Mouse (Mus musculus) testis, adult 2 months (tissue): ENCODE results near the gene Cenpu. TPM values are rescaled to one million over a fixed set of nuclear protein-coding genes. Genes with fewer than 3 reads are reported as not detected.

Experiments
- H3K27ac ChIP-seq: fragments of 200-500 bp; 2 replicates; pipeline ENCODE4 v1.5.1; 2012; ENCODE audit warnings: low read depth, low read length; ENCODE audit not compliant: control insufficient read depth, insufficient read depth
- H3K27me3 ChIP-seq: fragments of 200-500 bp; 2 replicates; pipeline ENCODE4 v1.6.1; 2012; ENCODE audit warnings: mild to moderate bottlenecking, low read length, moderate library complexity; ENCODE audit not compliant: control insufficient read depth, insufficient read depth
- H3K36me3 ChIP-seq: fragments of 200-500 bp; 2 replicates; pipeline ENCODE4 v1.6.1; 2012; ENCODE audit warnings: mild to moderate bottlenecking, low read length; ENCODE audit not compliant: control insufficient read depth, insufficient read depth
- H3K4me1 ChIP-seq: fragments of 200-500 bp; 2 replicates; pipeline ENCODE4 v1.6.1; 2012; ENCODE audit warnings: low read length; ENCODE audit not compliant: control insufficient read depth, insufficient read depth
- H3K4me3 ChIP-seq: fragments of 200-500 bp; 2 replicates; pipeline ENCODE4 v1.5.1; 2012; ENCODE audit warnings: low read depth, mild to moderate bottlenecking, low read length, moderate library complexity, mixed read lengths; ENCODE audit not compliant: control insufficient read depth
- CTCF ChIP-seq: fragments of 200-500 bp; IDR thresholded peaks from 2 replicates; pipeline ENCODE4 v1.5.1; 2012; ENCODE audit warnings: low read depth, mild to moderate bottlenecking, inconsistent platforms, low read length, moderate library complexity; ENCODE audit not compliant: control insufficient read depth, insufficient read depth, insufficient replicate concordance
- POLR2A ChIP-seq: fragments of 200-500 bp; IDR thresholded peaks from 2 replicates; pipeline ENCODE4 v1.6.1; 2012; ENCODE audit warnings: low read depth, mild to moderate bottlenecking, inconsistent platforms, low read length, moderate library complexity; ENCODE audit not compliant: control insufficient read depth
- polyA plus RNA-seq: library from polyadenylated mRNA; depleted of rRNA; stranded (reverse); fragments of >200 nt; gene quantifications from 2 replicates; pipeline ENCODE4 v1.2.3, GENCODE M21; 2012; rRNA removed

The Cenpu gene
- polyA plus RNA-seq, 1 experiment: 36.9 TPM

GRCm38 (mm10) chr8:46627881-46628280 is 76.1 kb downstream of the Cenpu start:
- H3K4me3 ChIP-seq: no peak overlapping the region
- no peaks in the 10 kb centered on the region; the same call in 1 of the 2 replicates for H3K4me1 ChIP-seq
- H3K36me3 ChIP-seq: no peaks in the 10 kb centered on the region
- no peak overlapping the region for H3K27ac ChIP-seq
- no peaks in the 10 kb centered on the region for H3K27me3 ChIP-seq
- TF ChIP-seq CTCF (no peak), POLR2A (no peak)

- TF ChIP-seq POLR2A (no peak), CTCF (no peak)
- no peaks in the 10 kb centered on the region for H3K27me3 ChIP-seq
- H3K27ac ChIP-seq: no peak overlapping the region
- H3K4me3 ChIP-seq: no peak overlapping the region
- no peaks in the 10 kb centered on the region for H3K36me3 ChIP-seq
- H3K4me1 ChIP-seq: no peaks in the 10 kb centered on the region; the same call in 1 of the 2 replicates
Observed at GRCm38 (mm10) chr8:46628645-46629044, 76.8 kb downstream of the Cenpu start.

Other genes with a start within 250 kb of the Cenpu start
- gene Acsl1, start 81.0 kb upstream of the Cenpu start, polyA plus RNA-seq: 728 and 743 TPM in 2 replicates
- gene Primpol, start 65.2 kb downstream of the Cenpu start, polyA plus RNA-seq: 1.3 and 1.5 TPM in 2 replicates
- 0.81 and 0.84 TPM in 2 replicates for gene Casp3, start 65.3 kb downstream of the Cenpu start, polyA plus RNA-seq
- gene Irf2, start 187.7 kb downstream of the Cenpu start, polyA plus RNA-seq: 8.4 and 10.1 TPM in 2 replicates